Mouse (Mus musculus): ENCODE measurements around the gene B3gnt3. TPM values are rescaled to one million over a fixed set of nuclear protein-coding genes. Genes with fewer than 3 reads are reported as not detected.

Gene B3gnt3
- polyA plus RNA-seq, 1 experiment: 0.46 TPM

DNA sequence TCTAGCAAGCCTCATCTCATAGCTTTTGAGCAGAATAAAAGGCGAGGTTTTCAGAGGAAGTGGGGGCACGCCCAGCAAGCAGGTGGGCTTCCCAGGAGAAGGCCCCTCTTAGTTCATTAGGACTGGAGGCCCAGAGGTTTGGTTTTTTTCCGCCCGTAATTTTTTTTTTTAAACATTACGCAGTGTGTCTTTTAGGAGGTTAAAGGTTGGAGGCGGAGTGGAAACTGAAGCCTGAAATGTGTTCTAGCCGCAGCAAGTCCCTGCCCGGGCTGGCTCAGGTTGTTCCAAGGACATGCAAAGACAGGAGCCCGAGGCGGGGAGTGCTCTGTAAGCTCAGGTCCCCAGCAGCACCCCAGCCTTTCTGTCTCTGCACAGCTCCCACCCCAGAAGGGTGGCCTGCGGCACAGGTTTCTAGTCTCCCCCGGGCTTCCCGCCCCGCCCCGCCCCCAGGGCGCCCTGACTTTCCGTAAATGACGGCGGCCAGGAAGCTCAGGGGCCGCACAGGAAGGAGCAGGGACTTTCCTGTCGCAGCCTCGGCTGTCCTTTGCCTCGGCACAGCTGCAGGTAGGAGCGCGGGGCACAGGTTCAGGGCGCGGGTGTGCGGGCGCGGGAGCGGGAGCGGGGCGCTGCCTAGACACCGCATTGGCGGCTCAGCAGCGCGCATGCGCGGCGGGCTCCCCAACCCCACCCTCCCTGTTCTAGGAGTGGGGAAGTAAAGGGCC, 25.4 kb downstream of the B3gnt3 start, which contains the start of gene Jak3:
Gene Jak3 (plus strand): TSS at position 277 of the 722 bp plus-strand sequence.
- peak; percentile 75 for DNase-seq (ENCODE audit: low read depth)
- TF ChIP-seq POLR2A (IDR thresholded peaks at IDR 0.05; ENCODE audit: borderline replicate concordance, extremely low read depth, insufficient read depth, insufficient read length, poor library complexity, severe bottlenecking): no peak
- TF ChIP-seq CTCF (IDR thresholded peaks at IDR 0.05; ENCODE audit: borderline replicate concordance, extremely low read depth, insufficient read depth, insufficient read length): no peak

DNA sequence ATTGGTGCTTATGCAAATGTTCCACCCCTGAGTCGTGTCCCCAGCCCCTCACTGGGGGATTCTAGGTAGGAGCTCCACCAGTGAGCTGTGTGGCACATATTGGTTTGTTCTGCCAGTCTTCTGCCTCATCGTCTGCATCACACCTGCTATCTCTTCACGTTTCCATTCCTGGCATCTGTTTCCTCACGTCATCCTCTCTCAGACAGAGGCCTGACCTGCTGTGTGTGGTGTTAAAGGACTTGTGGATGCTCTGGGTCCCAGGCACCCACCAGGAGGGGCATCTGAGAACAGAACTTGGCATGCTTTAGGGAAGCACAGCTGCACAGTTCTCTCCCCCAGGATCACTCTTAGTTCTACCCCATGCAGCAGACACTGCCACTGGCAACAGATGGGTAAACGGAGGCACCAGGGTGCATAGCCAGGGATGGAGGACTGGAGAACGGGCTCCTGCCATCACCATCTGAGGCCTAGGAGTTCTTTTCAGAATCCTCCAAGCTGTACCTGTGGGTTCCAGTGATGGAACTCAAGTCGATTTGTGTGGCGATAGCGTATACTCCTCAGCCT, 26.1 kb downstream of the B3gnt3 start:
- DNase-seq (ENCODE audit: low read depth): no peak

DNA sequence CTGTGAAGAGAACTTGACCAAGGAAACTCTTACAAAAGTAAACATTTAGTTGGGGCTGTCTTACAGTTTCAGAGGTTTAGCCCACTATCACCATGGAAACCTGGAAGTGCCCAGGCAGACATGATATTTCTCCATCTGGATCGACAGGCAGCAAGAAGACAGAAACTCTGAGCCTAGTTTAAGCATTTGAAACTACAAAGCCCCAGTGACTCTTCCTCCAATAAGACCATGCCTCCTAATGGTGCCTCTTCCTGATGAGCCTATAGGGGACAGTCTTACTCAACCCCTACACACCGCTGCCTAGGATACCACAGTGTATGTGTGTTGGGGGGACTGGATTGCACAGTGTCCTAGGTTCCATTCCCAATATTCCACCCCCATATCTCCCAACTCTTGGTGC, 27.5 kb downstream of the B3gnt3 start:
- no peak for DNase-seq (ENCODE audit: low read depth)

More for the DNA sequence above, 26.1 kb downstream of the B3gnt3 start:
- no peak for TF ChIP-seq POLR2A (IDR thresholded peaks at IDR 0.05; ENCODE audit: borderline replicate concordance, extremely low read depth, insufficient read depth, insufficient read length, poor library complexity, severe bottlenecking)
- no peak for TF ChIP-seq CTCF (IDR thresholded peaks at IDR 0.05; ENCODE audit: borderline replicate concordance, extremely low read depth, insufficient read depth, insufficient read length)

DNA sequence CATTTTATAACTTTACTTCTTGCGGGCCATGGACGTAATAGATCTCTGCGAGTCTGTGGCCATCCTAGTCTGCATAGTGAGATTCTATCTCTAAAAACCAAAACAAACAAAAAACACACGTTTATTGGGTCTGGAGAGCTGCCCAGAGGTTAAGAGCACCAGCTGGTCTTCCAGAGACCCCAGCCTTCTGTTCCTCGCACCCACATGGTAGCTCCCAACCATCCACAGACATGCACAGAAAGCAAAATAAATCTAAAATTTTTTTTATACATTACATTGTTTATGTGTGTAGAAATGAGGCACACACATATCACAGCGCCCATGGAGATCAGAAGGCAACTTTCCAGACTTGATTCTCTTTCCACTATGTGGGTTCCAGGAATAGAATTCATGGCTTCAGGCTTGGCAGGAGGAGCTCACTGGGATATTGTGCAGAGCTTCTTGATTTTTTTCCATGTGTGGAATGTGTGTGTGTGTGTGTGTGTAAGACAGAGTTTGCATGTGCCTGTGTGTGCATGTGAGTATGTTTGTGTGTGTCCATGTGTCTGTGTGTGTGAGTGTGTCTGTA, 29.3 kb downstream of the B3gnt3 start:
- TF ChIP-seq POLR2A (IDR thresholded peaks at IDR 0.05; ENCODE audit: borderline replicate concordance, extremely low read depth, insufficient read depth, insufficient read length, poor library complexity, severe bottlenecking): no peak
- no peak for TF ChIP-seq CTCF (IDR thresholded peaks at IDR 0.05; ENCODE audit: borderline replicate concordance, extremely low read depth, insufficient read depth, insufficient read length)
- DNase-seq (ENCODE audit: low read depth): no peak

More for the DNA sequence above, 27.5 kb downstream of the B3gnt3 start:
- TF ChIP-seq POLR2A (IDR thresholded peaks at IDR 0.05; ENCODE audit: borderline replicate concordance, extremely low read depth, insufficient read depth, insufficient read length, poor library complexity, severe bottlenecking): no peak
- TF ChIP-seq CTCF (IDR thresholded peaks at IDR 0.05; ENCODE audit: borderline replicate concordance, extremely low read depth, insufficient read depth, insufficient read length): no peak

DNA sequence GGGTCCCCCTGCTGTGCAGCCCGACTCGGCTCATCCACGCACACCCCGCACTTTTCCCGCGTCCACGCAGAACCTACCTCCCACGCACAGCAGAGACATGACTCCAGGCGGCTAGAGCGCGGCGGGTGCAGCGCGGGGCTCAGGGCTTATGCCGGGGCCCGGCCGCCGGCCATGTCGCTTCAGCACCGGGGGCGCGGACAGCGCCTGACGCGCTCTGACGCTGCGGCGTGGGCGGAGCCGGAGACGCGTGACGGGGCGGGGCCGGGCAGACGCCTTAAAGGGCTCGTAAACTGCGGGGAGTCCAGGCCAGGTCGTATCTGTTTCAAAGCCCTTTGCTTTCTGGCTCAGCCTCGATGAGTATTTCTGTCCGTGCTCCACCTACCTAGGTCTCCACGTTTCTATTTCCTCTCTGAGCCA, 30.0 kb downstream of the B3gnt3 start, which contains the start of gene Unc13a:
Gene Unc13a (minus strand): TSS at position 209 of the 417 bp plus-strand sequence.
- peak; percentile 96 for DNase-seq (ENCODE audit: low read depth)
- TF ChIP-seq POLR2A (IDR thresholded peaks at IDR 0.05; ENCODE audit: borderline replicate concordance, extremely low read depth, insufficient read depth, insufficient read length, poor library complexity, severe bottlenecking): peak; percentile 70; the same call in 1 of the 2 replicates
- TF ChIP-seq CTCF (IDR thresholded peaks at IDR 0.05; ENCODE audit: borderline replicate concordance, extremely low read depth, insufficient read depth, insufficient read length): no peak

DNA sequence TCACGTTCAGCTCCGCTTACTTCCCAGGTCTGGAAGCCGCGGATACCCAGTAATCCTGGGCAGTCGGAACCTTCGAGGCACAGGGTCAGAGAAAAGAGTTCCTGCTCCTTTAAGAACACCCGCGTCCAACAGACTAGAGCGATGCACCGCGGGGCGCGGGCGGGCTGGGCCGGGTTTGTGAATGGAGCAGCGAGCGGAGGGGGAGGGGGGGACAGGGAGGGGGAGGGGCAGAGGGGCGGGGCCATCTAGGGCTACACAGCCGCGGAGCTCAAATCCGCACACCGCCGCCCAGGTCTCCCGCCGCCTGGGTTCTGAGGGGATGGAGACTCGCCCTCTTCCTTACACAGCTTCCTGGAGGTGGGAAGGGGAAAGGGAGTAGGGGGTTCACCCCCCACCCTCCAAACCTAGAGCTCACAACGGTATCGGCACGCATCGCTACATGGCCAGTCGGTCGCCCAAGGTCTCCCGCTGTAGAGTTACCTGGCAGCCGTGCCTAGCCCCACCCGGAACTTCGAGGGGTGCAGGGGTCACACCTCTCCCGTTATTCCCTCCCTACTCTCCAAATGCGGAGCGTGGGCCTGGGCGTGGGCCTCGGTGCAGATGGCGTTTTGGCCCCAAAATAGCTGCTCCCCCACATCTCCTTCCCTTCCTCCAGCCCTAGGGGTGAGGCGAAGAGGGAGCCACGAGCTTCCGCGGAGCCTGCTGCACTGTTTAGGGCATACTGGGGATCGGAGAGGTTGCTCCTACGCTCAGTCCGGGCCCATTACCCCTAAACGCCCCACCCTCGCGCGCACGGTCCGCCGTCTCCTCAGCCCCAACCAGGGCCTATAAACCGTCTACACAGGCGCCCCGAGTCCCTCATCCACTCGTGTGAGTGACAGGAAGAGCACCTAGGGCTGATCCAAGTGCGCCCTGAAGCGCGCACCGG, 30.7 kb downstream of the B3gnt3 start:
- TF ChIP-seq CTCF (IDR thresholded peaks at IDR 0.05; ENCODE audit: borderline replicate concordance, extremely low read depth, insufficient read depth, insufficient read length) (no peak), POLR2A (IDR thresholded peaks at IDR 0.05; ENCODE audit: borderline replicate concordance, extremely low read depth, insufficient read depth, insufficient read length, poor library complexity, severe bottlenecking) (no peak)
- peak; percentile 94 for DNase-seq (ENCODE audit: low read depth)

DNA sequence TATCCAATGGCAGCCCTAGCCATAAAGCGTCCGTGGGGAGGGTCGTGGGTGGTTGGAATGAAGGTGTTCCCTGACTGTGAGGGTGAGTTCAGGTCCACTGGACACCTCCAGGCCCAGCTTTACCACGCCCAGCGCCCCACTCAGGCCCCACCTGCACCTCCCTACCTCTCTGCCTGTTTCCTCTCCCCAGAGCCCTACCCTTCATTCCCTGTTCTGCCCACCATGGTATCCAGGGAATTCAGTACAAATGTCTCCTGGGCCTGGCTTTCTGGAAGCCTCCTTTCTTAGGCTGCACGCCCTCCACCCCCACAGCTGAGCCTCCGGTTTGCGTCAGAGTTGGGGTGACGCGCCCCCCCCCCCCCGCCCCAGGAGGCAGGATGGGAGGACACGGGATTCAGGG, 31.4 kb downstream of the B3gnt3 start:
- TF ChIP-seq POLR2A (IDR thresholded peaks at IDR 0.05; ENCODE audit: borderline replicate concordance, extremely low read depth, insufficient read depth, insufficient read length, poor library complexity, severe bottlenecking) (no peak), CTCF (IDR thresholded peaks at IDR 0.05; ENCODE audit: borderline replicate concordance, extremely low read depth, insufficient read depth, insufficient read length) (no peak)
- DNase-seq (ENCODE audit: low read depth): no peak

DNA sequence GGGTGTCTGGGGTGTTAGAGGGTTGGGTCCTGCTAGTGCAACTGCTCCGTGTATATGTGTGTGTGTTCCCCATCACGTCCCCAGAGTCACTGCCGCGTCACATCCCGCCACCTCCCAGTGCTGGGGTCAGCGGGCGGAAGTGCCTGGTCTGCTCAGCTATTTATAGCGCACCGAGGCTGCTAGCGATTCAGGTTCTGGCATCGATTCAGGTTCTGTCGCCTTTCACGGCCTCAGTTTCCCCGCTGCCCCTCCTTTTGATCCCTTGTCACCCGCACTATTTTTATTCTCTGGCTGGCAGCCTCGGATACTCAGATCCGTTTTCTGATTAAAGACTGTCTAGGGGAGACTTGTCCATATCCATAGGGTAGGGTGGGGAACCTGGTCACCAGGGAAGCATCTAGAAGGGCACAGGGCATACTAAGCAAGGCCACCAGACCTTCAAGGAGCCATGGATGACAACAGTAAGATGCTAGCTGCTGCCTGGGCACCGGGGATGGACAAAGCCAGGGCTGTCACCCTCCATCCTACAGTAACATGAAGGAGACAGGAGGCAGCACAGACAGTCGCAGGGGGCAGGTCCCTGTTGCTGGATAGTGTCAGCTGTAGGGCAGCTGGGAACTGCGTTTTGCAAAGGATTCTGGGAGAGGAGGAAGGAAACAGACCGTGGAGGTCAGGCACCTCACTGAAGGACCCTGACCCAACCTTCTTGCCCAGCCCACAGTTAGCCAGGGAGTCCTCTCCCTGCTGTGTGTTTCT, 33.2 kb downstream of the B3gnt3 start:
- peak; percentile 46 for DNase-seq (ENCODE audit: low read depth)
- no peak for TF ChIP-seq CTCF (IDR thresholded peaks at IDR 0.05; ENCODE audit: borderline replicate concordance, extremely low read depth, insufficient read depth, insufficient read length)

DNA sequence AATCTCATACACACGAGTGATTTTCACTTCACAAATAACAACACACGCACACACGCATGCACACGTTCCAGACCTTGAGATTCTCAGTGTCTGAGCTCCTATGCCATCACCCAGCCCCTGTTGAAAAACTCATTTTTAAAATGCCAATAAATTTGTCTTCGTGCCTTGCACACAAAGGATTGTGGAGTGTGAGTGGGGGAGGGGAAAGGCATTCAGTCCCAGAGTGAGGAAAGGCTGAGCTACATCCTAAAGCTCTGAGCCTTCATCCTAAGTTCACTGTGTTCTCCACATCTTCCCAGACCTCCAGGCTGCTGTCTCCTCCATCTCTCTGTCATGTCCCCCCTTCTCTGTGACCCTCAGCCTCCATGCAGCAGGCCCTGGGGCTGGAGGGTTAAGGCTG, 34.3 kb downstream of the B3gnt3 start:
- DNase-seq (ENCODE audit: low read depth): peak; percentile 64

DNA sequence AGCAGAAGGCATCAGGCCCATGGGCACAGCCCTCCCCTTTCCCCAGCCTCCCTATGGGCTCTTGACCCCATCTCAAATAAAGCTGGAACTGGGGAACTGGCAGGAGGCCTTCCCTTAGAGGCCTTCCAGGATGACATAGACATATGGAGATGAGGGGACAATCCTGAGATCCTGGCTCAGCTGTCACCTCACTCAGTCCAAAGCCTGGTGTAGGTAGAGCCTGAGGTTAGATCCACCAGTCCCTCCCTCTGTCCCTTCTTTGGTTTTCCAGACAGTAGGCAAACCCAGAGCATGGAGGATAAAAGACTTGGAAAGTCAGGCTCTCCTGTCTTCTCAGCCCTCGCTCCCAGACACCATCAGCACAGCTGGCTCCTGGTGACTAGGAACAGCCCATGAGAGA, 34.7 kb downstream of the B3gnt3 start:
- TF ChIP-seq POLR2A (IDR thresholded peaks at IDR 0.05; ENCODE audit: borderline replicate concordance, extremely low read depth, insufficient read depth, insufficient read length, poor library complexity, severe bottlenecking): no peak
- no peak for TF ChIP-seq CTCF (IDR thresholded peaks at IDR 0.05; ENCODE audit: borderline replicate concordance, extremely low read depth, insufficient read depth, insufficient read length)
- no peak for DNase-seq (ENCODE audit: low read depth)

More for the DNA sequence above, 34.3 kb downstream of the B3gnt3 start:
- TF ChIP-seq CTCF (IDR thresholded peaks at IDR 0.05; ENCODE audit: borderline replicate concordance, extremely low read depth, insufficient read depth, insufficient read length): no peak

All from brain, embryonic 14.5 days (tissue).